Mouse (Mus musculus) hindbrain, postnatal 0 days (tissue): ENCODE data around the gene Cyld. TPM values are rescaled to one million over a fixed set of nuclear protein-coding genes. Genes with fewer than 3 reads are reported as not detected.
"Not testable (repeated sequence)": the region's sequence is repeated elsewhere in the genome, so short reads cannot be mapped to it uniquely, and the experiment has no call there.

Experiments used
- ATAC-seq: fragments of 200-750 bp; cut with Nextera tagmentation; 2 replicates; pipeline ENCODE4 v1.8.0; 2017; ENCODE audit warnings: mild to moderate bottlenecking, moderate TSS enrichment, moderate library complexity
- DNase-seq: peaks from one replicate; pipeline ENCODE4 v3.0.0-alpha.2; 2015; ENCODE audit warnings: low spot score
- H3K27ac ChIP-seq: fragments of 300-500 bp; sonication (generic); 2 replicates; pipeline ENCODE4 v1.5.1; 2014; ENCODE audit warnings: mild to moderate bottlenecking
- H3K27me3 ChIP-seq: fragments of 300-500 bp; sonication (generic); 2 replicates; pipeline ENCODE4 v1.6.1; 2014; ENCODE audit warnings: low read length, mixed read lengths; ENCODE audit not compliant: insufficient read depth
- H3K36me3 ChIP-seq: fragments of 300-500 bp; sonication (generic); 2 replicates; pipeline ENCODE4 v1.6.1; 2014; ENCODE audit warnings: low read length, mixed read lengths; ENCODE audit not compliant: insufficient read depth
- H3K4me1 ChIP-seq: fragments of 300-500 bp; sonication (generic); 2 replicates; pipeline ENCODE4 v1.6.1; 2014; ENCODE audit warnings: antibody characterized with exemption, low read length, mixed read lengths; ENCODE audit not compliant: insufficient read depth
- H3K4me2 ChIP-seq: fragments of 300-500 bp; sonication (generic); 2 replicates; pipeline ENCODE4 v1.6.1; 2014; ENCODE audit warnings: low read depth, mild to moderate bottlenecking, low read length, moderate library complexity, mixed read lengths
- H3K4me3 ChIP-seq: fragments of 300-500 bp; sonication (generic); 2 replicates; pipeline ENCODE4 v1.5.1; 2014; ENCODE audit warnings: low read length
- H3K9ac ChIP-seq: fragments of 300-500 bp; sonication (generic); replicated peaks from 2 replicates; pipeline ENCODE4 v1.6.1; 2014; ENCODE audit warnings: mild to moderate bottlenecking, low read length, moderate library complexity, mixed read lengths
- H3K9me3 ChIP-seq: fragments of 300-500 bp; sonication (generic); 2 replicates; pipeline ENCODE4 v1.6.1; 2016; ENCODE audit warnings: low read length, mixed read lengths
- CTCF ChIP-seq: IDR thresholded peaks from 2 replicates; pipeline ENCODE4 v1.5.1; 2016; ENCODE audit warnings: antibody characterized with exemption, control low read depth, low read depth
- WGBS: fragments of 180-500 bp; shearing (Covaris S2); extraction: QIAGEN DNeasy Blood & Tissue Kit; methylation state at CpG from one replicate; pipeline ENCODE4 v1.1.7; 2014; 5-methylcytosine and 5-hydroxymethylcytosine counted together
- polyA plus RNA-seq: library from polyadenylated mRNA; unstranded; fragments of >200 nt; fragmentation: Nextera tagmentation; extraction: Ambion mirVana; gene quantifications from 2 replicates; pipeline ENCODE4 v1.2.1, GENCODE M21; 2015
- total RNA-seq: library from RNA; depleted of rRNA; stranded (reverse); fragments of >200 nt; gene quantifications from 2 replicates; pipeline ENCODE4 v1.2.3, GENCODE M21; 2014; rRNA removed

Gene Cyld
- total RNA-seq (13.1 and 16.2 TPM in 2 replicates), polyA plus RNA-seq (11.0 and 11.9 TPM in 2 replicates)

DNA sequence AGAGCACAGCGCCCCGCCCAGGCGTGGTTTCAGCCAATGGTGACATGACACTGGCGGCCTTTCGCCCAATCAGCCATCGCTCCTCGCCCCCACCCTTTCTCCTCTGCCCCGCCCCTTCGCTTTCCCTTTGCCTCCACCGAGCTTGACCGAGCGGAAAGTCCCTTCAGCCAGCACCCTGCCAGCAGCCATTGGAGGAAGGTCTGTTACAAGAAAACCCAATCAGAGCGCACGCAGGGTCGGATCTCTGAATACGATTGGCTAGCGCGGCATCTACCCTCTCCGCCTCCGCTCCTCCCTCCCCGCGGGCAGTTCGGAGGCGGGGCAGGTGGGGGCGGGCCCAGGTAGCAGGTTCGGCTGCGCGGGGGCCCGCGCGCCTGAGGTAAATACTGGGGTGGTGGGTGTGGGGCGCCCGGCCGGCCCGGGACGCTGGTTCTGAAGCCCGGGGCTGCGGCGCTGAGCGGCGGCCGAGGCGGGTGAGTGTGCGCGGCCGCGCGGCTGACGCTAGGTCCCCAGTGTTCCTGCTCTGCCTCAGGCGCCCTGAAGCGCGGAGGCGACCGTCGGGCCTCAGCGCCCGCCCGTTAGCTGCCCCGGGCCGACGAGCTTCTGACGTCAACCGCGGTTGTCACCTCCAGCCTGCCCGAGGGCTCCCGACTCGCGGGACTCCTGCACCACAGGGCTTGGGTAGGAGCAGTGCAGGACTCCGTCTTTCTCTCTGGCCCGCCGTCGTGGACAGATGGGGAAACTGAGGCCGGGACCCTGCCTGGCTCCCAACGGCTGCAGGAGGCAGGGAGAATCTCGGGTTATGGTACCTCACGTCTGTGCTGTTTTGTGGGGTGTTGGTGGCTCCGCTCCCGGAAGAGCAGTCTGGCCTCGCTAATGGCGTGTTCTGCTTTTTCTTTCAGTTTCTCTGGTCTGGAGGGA is at the start of gene Cyld:
TSS of gene Cyld (plus strand) at position 308 of the 921 bp plus-strand sequence.
- Histone ChIP-seq H3K27ac (peak within 1 kb of the TSS; percentile 83), H3K27me3 (no peaks in the 10 kb centered on the region; the same call in 1 of the 2 replicates), H3K4me1 (no peaks in the 10 kb centered on the region), H3K4me2 (peak within 1 kb of the TSS; percentile 70), H3K9ac (peak within 1 kb of the TSS; percentile 84), H3K9me3 (no peaks in the 10 kb centered on the region), H3K4me3 (peak within 1 kb of the TSS; percentile 83), H3K36me3 (no peaks in the 10 kb centered on the region)
- peak; percentile 99 for ATAC-seq
- DNase-seq, result peak; percentile 99
- 1% methylated on average over 80 of the region's 80 CpGs for WGBS
- TF ChIP-seq CTCF, result 0 out of 2 replicates have a peak, but pooled peaks have one; percentile 18

DNA sequence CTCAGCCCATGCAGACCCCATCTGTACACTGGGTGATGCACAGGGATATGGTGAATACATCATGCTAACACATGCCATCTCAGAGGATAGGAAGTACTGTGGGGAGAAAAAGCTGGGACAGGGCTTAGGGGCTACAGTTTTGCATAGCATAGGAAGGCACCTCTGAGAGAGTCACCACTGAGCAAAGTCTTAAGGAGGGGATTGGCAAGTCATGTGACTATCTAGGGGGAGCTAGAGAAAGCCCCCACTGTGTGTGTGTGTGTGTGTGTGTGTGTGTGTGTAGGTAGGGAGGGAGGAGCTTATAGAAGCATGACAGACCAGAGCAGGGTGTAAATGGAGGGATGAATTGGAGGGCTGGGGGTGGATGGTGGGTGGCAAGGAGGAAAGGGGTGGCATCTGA is 48.5 kb upstream of the Cyld start:
- DNase-seq, result no peak
- peaks cover 3% of the 10 kb centered on the region for H3K4me1 ChIP-seq
- TF ChIP-seq CTCF, result no peak

DNA sequence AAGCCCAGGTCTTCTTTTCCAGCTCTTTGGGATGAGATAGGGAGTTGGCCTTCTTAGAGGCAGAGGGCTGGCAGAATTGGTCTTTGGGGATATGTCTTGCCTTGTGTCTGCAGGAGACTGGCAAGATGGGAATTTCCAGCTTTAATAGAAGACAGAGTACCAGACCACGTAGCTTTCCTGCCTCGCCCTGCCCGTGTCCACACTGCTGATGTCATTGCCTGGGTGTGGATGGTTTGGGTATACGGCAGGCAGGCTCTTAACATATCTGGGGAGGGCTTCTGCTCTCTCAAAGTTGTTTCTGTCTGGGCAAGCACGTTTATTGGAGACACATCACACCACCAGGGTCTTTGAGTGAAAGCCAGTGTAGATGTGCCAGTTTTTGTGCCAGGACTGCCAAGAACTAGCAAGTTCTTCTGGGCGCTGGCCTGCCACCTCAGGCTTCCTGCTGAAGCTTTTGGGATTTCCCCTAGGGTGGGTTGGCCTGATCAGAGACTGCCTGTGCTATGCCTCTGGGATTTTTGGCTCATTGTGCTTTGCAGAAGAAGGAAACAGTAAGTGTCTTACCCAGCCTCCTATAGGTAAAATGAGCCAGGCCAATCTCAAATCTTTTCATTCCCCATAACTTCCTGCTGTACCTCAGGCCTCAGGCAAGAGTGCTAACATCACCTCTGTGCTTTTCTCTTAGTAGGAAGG is 46.7 kb upstream of the Cyld start:
- no peak overlapping the region for H3K27ac ChIP-seq

More for the DNA sequence above, 48.5 kb upstream of the Cyld start:
- no peaks in the 10 kb centered on the region for H3K27me3 ChIP-seq
- no peak for ATAC-seq
- no peaks in the 10 kb centered on the region for H3K9me3 ChIP-seq
- H3K4me2 ChIP-seq, result no peak overlapping the region
- no peak overlapping the region for H3K4me3 ChIP-seq
- no peak overlapping the region for H3K9ac ChIP-seq
- no peaks in the 10 kb centered on the region for H3K36me3 ChIP-seq
- no peak overlapping the region for H3K27ac ChIP-seq

DNA sequence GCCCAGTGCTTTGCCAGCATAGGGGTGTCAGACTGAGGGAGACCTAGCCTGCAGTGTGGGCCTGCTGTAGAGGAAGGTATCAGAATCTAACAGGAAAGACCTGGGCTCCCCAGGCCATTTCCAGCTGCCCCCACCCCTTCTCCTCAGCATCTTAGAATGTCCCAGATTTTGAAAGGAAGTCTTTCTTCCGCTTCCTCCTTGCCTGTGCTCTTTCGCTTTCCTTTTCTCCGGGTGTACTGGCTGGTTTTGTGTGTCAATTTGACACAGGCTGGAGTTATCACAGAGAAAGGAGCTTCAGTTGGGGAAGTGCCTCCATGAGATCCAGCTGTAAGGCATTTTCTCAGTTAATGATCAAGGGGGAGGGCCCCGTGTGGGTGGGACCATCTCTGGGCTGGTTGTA is 45.7 kb upstream of the Cyld start:
- ATAC-seq, H3K27me3 ChIP-seq, H3K27ac ChIP-seq, DNase-seq, H3K36me3 ChIP-seq, H3K4me2 ChIP-seq, H3K4me1 ChIP-seq, H3K9me3 ChIP-seq, H3K4me3 ChIP-seq, H3K9ac ChIP-seq: not testable (repeated sequence)
- 60% methylated on average over 4 of the region's 4 CpGs for WGBS

More for the DNA sequence above, 46.7 kb upstream of the Cyld start:
- Histone ChIP-seq H3K4me1 (peaks cover 3% of the 10 kb centered on the region), H3K4me3 (no peak overlapping the region), H3K9ac (no peak overlapping the region), H3K36me3 (no peaks in the 10 kb centered on the region), H3K4me2 (no peak overlapping the region), H3K9me3 (no peaks in the 10 kb centered on the region), H3K27me3 (no peaks in the 10 kb centered on the region)
- no peak for ATAC-seq
- no peak for DNase-seq
- TF ChIP-seq CTCF, result no peak
- WGBS, result 69% methylated on average over 6 of the region's 6 CpGs

DNA sequence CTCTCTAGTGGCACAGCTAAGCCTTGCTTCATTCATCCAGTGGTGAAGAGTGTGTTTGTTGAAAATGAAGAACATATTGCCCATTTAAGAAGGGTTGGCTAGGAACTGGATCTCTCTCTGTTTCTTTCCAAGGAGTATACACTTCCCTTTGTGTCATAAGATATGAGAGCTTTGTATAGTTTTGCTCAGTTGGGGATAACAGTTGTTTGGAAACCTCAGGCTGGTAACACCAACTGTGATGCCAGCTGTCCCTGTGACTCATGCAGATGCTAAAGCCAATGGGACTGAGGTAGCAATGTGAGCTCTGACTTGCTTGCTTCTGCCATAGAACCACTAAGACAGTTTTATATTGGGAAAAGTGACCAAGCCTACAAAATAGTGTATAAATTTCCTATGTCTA is 41.5 kb upstream of the Cyld start:
- no peaks in the 10 kb centered on the region for H3K9me3 ChIP-seq
- ATAC-seq (0 out of 2 replicates have a peak, but pooled peaks have one; percentile 24), DNase-seq (no peak)
- no peaks in the 10 kb centered on the region for H3K27me3 ChIP-seq
- no peaks in the 10 kb centered on the region for H3K4me1 ChIP-seq
- H3K9ac ChIP-seq, result no peak overlapping the region
- TF ChIP-seq CTCF, result no peak
- H3K4me2 ChIP-seq, result no peak overlapping the region
- no peak overlapping the region for H3K27ac ChIP-seq
- H3K36me3 ChIP-seq, result no peaks in the 10 kb centered on the region
- H3K4me3 ChIP-seq, result no peak overlapping the region

DNA sequence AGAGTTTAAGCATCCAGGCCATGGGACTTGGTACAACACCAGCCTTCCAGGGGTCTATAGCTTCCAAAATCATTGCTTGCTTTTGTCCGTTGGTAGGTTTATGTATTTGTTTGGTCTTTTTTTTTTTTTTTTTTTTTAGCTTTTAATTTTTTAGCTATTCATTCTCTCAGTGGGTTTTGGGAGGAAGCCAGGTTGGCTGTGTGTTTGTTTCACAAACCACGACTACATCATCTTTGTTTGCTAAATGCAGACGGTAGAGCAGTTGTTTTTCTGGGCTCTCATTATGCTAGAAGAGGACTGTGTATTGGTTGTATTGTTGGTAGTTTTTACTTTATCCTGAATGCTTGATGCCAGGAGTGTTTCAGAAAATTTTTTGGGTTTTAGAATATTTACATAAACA is 37.0 kb upstream of the Cyld start:
- no peak for ATAC-seq
- Histone ChIP-seq H3K27ac (no peak overlapping the region), H3K27me3 (no peaks in the 10 kb centered on the region), H3K9me3 (no peaks in the 10 kb centered on the region), H3K36me3 (no peaks in the 10 kb centered on the region), H3K4me2 (no peak overlapping the region), H3K4me3 (no peak overlapping the region), H3K9ac (no peak overlapping the region), H3K4me1 (no peaks in the 10 kb centered on the region)
- TF ChIP-seq CTCF, result no peak
- DNase-seq, result no peak
- 52% methylated on average over 3 of the region's 3 CpGs for WGBS

DNA sequence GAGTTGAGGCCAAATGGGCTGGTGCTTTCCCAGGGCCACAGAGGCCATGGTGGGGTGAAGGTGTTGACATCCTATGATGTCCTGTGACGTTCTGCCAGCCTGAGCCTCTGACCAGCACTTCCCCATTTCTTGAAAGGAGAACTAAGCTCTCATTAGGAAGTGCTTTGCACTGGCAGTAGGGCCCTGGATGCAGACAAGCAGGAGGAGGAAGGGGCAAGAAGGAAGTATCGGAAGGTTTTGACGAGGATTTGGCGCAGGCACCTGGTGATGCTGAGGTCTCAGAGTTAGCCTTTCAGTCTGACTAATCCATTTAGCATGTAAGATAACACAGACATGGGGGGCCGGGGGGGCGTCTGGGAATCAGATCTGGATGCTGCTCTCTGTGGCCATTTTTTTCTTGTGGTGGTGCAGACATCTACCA is 34.4 kb upstream of the Cyld start:
- H3K36me3 ChIP-seq, result no peaks in the 10 kb centered on the region
- H3K27me3 ChIP-seq, result no peaks in the 10 kb centered on the region
- no peak overlapping the region for H3K27ac ChIP-seq
- H3K9ac ChIP-seq, result no peak overlapping the region
- no peak for TF ChIP-seq CTCF
- DNase-seq (no peak), ATAC-seq (no peak)
- no peak overlapping the region for H3K4me2 ChIP-seq
- H3K4me3 ChIP-seq, result no peak overlapping the region
- no peaks in the 10 kb centered on the region for H3K4me1 ChIP-seq
- 78% methylated on average over 6 of the region's 6 CpGs for WGBS
- no peaks in the 10 kb centered on the region for H3K9me3 ChIP-seq
